Mouse (Mus musculus): ENCODE measurements around the gene Tbl2. TPM values are rescaled to one million over a fixed set of nuclear protein-coding genes. Genes with fewer than 3 reads are reported as not detected.

Gene Tbl2
- total RNA-seq, 2 experiments from 2014 or later, result 11.2 to 14.6 TPM

GRCm38 (mm10) chr5:135183131-135183861 is 33.8 kb downstream of the Tbl2 start:
- intact Hi-C loops (cut with DNase I), result no loop called here
- no peak for DNase-seq (ENCODE audit: low spot score)

GRCm38 (mm10) chr5:135185016-135185415 is 35.6 kb downstream of the Tbl2 start:
- DNase-seq (ENCODE audit: low spot score), result no peak
- intact Hi-C loops (cut with DNase I), result loop anchor here (5.0 kb wide), 2 partner anchors 173 to 507 kb away; no protein-coding TSS in a partner anchor

GRCm38 (mm10) chr5:135185596-135185995 is 36.1 kb downstream of the Tbl2 start:
- intact Hi-C loops (cut with DNase I), result loop anchor here (5.0 kb wide), 2 partner anchors 173 to 507 kb away; no protein-coding TSS in a partner anchor
- DNase-seq (ENCODE audit: low spot score), result no peak

- intact Hi-C loops (cut with DNase I), result loop anchor here (1.0 to 5.0 kb wide), 3 partner anchors 17 to 506 kb away; no protein-coding TSS in a partner anchor
- DNase-seq (ENCODE audit: low spot score), result no peak
These were observed 36.8 kb downstream of the Tbl2 start for GRCm38 (mm10) chr5:135186231-135186620.

GRCm38 (mm10) chr5:135186621-135187348 is 37.3 kb downstream of the Tbl2 start, which contains the start of gene Baz1b:
Gene Baz1b, plus strand, starts transcription at chr5:135187264.
- peak; percentile 99 for DNase-seq (ENCODE audit: low spot score)
- intact Hi-C loops (cut with DNase I), result loop anchor here (1.0 to 5.0 kb wide), 3 partner anchors 17 to 506 kb away; no protein-coding TSS in a partner anchor

- peak; percentile 14 for DNase-seq (ENCODE audit: low spot score)
These were observed 38.1 kb downstream of the Tbl2 start for GRCm38 (mm10) chr5:135187349-135188213.

GRCm38 (mm10) chr5:135188214-135188554 is 38.7 kb downstream of the Tbl2 start:
- no peak for DNase-seq (ENCODE audit: low spot score)
- intact Hi-C loops (cut with DNase I), result loop anchor here (5.0 kb wide), 2 partner anchors 176 to 504 kb away; no protein-coding TSS in a partner anchor

More at GRCm38 (mm10) chr5:135187349-135188213, 38.1 kb downstream of the Tbl2 start:
- intact Hi-C loops (cut with DNase I), result loop anchor here (5.0 kb wide), 2 partner anchors 175 to 505 kb away; no protein-coding TSS in a partner anchor

GRCm38 (mm10) chr5:135189281-135190022 is 40.0 kb downstream of the Tbl2 start:
- no peak for DNase-seq (ENCODE audit: low spot score)
- intact Hi-C loops (cut with DNase I), result loop anchor here (2.0 to 5.0 kb wide), 3 partner anchors 39 to 503 kb away; no protein-coding TSS in a partner anchor

- intact Hi-C loops (cut with DNase I), result loop anchor here (1.0 to 2.0 kb wide), 2 partner anchors 41 to 73 kb away; no protein-coding TSS in a partner anchor
- peak; percentile 18 for DNase-seq (ENCODE audit: low spot score)
These were observed 42.2 kb downstream of the Tbl2 start for GRCm38 (mm10) chr5:135191620-135192019.

- intact Hi-C loops (cut with DNase I), result loop anchor here (1.0 kb wide), 1 partner anchor 74 kb away; no protein-coding TSS in a partner anchor
- no peak for DNase-seq (ENCODE audit: low spot score)
These were observed 43.0 kb downstream of the Tbl2 start for GRCm38 (mm10) chr5:135192431-135192830.

GRCm38 (mm10) chr5:135196367-135196766 is 46.9 kb downstream of the Tbl2 start:
- DNase-seq (ENCODE audit: low spot score), result no peak
- intact Hi-C loops (cut with DNase I), result no loop called here

GRCm38 (mm10) chr5:135202763-135203162 is 53.3 kb downstream of the Tbl2 start:
- no peak for DNase-seq (ENCODE audit: low spot score)

GRCm38 (mm10) chr5:135208197-135208596 is 58.7 kb downstream of the Tbl2 start:
- intact Hi-C loops (cut with DNase I), result no loop called here
- DNase-seq (ENCODE audit: low spot score), result no peak

More at GRCm38 (mm10) chr5:135202763-135203162, 53.3 kb downstream of the Tbl2 start:
- intact Hi-C loops (cut with DNase I), result no loop called here

Small RNA genes within 50 kb of the gene (microRNA-seq; reads per million reads assigned to microRNA genes)
- not detected for gene Gm25315

Other genes with a start within 250 kb of the Tbl2 start
- gene Tmem270, start 242.9 kb upstream of the Tbl2 start, total RNA-seq (2021), result not detected
- not detected for gene Cldn13, start 234.1 kb upstream of the Tbl2 start, total RNA-seq (2021)
- gene Mettl27, start 217.3 kb upstream of the Tbl2 start, total RNA-seq (2021), result 1 to 10 TPM; 5.0 to 5.6 TPM
- not detected for gene Cldn4, start 202.7 kb upstream of the Tbl2 start, total RNA-seq (2021)
- gene Cldn3, start 163.4 kb upstream of the Tbl2 start, total RNA-seq (2021), result not detected
- gene Abhd11, start 140.5 kb upstream of the Tbl2 start, total RNA-seq (2021), result 10 to 100 TPM; 59.4 to 65.8 TPM
- 1 to 10 TPM; 2.2 to 2.3 TPM for gene Stx1a, start 126.2 kb upstream of the Tbl2 start, total RNA-seq (2021)
- 10 to 100 TPM; 35.9 to 37.0 TPM for gene Dnajc30, start 85.5 kb upstream of the Tbl2 start, total RNA-seq (2021)
- gene Bud23, start 84.7 kb upstream of the Tbl2 start, total RNA-seq (2021), result 10 to 100 TPM; 22.3 to 22.7 TPM
- gene Vps37d, start 71.4 kb upstream of the Tbl2 start, total RNA-seq (2021), result under 1 TPM; 0.53 to 0.60 TPM
- 10 to 100 TPM; 25.3 to 25.5 TPM for gene Mlxipl, start 59.8 kb upstream of the Tbl2 start, total RNA-seq (2021)
- 10 to 100 TPM; 35.1 to 35.2 TPM for gene Bcl7b, start 18.6 kb downstream of the Tbl2 start, total RNA-seq (2021)
- gene Baz1b, start 37.6 kb downstream of the Tbl2 start, total RNA-seq (2021), result 10 to 100 TPM; 38.2 to 45.3 TPM
- under 1 TPM; 0.61 to 0.73 TPM for gene Fzd9, start 101.6 kb downstream of the Tbl2 start, total RNA-seq (2021)
- gene Fkbp6, start 200.4 kb downstream of the Tbl2 start, total RNA-seq (2021), result 1 to 10 TPM in 1 of 2 experiments, under 1 TPM in 1; 0.31 to 1.1 TPM
- gene Trim50, start 203.6 kb downstream of the Tbl2 start, total RNA-seq (2021), result not detected
- gene Nsun5, start 220.3 kb downstream of the Tbl2 start, total RNA-seq (2021), result 10 to 100 TPM; 15.5 to 17.5 TPM
- 10 to 100 TPM; 11.1 to 13.6 TPM for gene Pom121, start 244.9 kb downstream of the Tbl2 start, total RNA-seq (2021)

All from heart, postnatal 25 days (tissue).